Mouse (Mus musculus): Measurements from ENCODE around the gene Mrpl12. TPM values are rescaled to one million over a fixed set of nuclear protein-coding genes. Genes with fewer than 3 reads are reported as not detected.

Mrpl12 gene
- polyA plus RNA-seq, 1 experiment from 2014 or later, result 113 TPM

DNA sequence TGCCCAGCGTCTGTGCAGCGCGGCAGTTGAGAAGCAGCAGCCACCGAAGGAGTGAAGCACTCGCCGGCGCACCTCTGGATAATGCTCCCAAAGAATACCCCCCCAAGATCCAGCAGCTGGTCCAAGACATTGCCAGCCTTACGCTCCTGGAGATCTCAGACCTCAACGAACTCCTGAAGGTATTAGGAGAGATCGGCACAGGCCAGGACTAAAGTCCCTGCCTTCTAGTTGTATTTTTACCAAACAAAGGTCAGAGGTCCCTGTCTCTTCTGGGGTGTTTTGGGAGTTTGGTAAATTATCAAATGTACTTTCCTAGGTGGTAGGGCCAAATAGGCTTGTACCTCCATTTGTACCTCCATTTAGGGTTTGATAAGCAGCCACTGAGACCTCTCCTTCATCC, 838 bp downstream of the Mrpl12 start:
- peak overlapping the region; percentile 80 for H3K4me3 ChIP-seq
- peak overlapping the region; percentile 71 for H3K4me2 ChIP-seq
- no peaks in the 10 kb centered on the region for H3K27me3 ChIP-seq
- H3K36me3 ChIP-seq, result peaks cover 58% of the 10 kb centered on the region
- peaks cover 23% of the 10 kb centered on the region for H3K4me1 ChIP-seq
- peak overlapping the region; percentile 93 for H3K9ac ChIP-seq
- no peaks in the 10 kb centered on the region for H3K9me3 ChIP-seq
- H3K27ac ChIP-seq, result 0 out of 2 replicates have a peak overlapping the region, but pooled peaks have one; percentile 84
- WGBS, result 8% methylated on average over 10 of the region's 10 CpGs
- no peak for ATAC-seq (ENCODE audit: insufficient number of reproducible peaks, low FRiP score, low TSS enrichment, low read depth)

DNA sequence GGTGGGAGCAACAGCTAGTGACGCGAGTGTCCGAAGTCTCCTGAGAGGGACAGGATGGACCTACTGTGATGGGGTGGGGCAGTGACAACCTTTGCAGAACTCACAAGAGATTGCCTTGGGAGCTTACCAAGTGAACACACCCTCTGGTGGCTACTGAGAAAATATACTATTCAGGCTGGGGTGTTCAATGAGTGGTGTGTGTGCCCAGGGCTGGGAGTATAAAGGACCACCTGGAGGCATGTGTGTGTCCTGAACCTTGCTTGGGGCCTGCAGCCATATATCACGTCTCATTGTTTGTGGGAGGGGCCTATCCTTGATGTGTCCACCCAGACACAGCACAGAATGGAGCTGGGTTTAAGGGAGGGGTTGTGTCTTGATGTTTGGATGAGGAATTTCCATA, 4.1 kb downstream of the Mrpl12 start:
- no peak for ATAC-seq (ENCODE audit: insufficient number of reproducible peaks, low FRiP score, low TSS enrichment, low read depth)
- Histone ChIP-seq H3K9ac (no peak overlapping the region), H3K9me3 (no peaks in the 10 kb centered on the region), H3K36me3 (peaks cover 29% of the 10 kb centered on the region), H3K4me2 (no peak overlapping the region), H3K4me1 (peaks cover 49% of the 10 kb centered on the region), H3K4me3 (no peak overlapping the region), H3K27me3 (no peaks in the 10 kb centered on the region), H3K27ac (no peak overlapping the region)
- WGBS, result 80% methylated on average over 4 of the region's 4 CpGs

DNA sequence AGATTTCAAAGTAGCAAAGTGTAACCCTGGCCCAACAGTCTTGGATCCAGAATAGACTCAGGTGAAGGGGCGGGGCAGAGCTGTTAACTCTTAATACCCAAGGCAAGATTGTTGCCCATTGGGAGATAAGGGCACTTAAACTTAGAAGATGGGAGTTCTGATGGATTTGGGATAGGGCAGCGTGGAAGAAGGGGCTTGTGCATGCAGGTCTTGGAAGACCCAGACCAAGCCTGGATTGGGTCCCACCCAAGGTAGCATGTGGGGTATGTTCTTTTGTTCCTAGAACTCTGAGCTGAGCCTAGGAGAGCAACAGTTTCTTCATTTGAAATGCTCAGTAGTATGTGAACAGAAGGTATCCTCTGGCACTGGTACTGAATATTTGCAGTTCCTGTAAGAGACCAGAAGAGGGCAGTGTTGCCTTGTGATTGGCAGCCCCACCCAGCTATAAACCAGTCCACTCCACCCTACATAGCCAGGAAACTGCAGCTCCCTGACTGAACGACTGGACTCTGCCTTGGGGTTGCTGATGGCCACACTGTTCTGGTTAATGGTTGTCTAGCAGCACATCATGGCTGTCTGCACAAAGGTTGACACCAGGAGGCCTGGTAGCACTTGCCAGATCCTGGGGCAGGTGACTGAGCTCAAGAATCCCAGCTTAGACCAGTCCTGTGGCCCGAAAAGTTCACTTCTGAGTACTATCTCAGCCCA, 4.8 kb downstream of the Mrpl12 start:
- Histone ChIP-seq H3K27ac (no peak overlapping the region; the same call in 1 of the 2 replicates), H3K9ac (no peak overlapping the region), H3K4me1 (peaks cover 47% of the 10 kb centered on the region), H3K9me3 (no peaks in the 10 kb centered on the region), H3K36me3 (peaks cover 30% of the 10 kb centered on the region), H3K27me3 (no peaks in the 10 kb centered on the region), H3K4me3 (no peak overlapping the region), H3K4me2 (no peak overlapping the region)
- ATAC-seq (ENCODE audit: insufficient number of reproducible peaks, low FRiP score, low TSS enrichment, low read depth), result no peak
- 56% methylated on average over 4 of the region's 4 CpGs for WGBS

DNA sequence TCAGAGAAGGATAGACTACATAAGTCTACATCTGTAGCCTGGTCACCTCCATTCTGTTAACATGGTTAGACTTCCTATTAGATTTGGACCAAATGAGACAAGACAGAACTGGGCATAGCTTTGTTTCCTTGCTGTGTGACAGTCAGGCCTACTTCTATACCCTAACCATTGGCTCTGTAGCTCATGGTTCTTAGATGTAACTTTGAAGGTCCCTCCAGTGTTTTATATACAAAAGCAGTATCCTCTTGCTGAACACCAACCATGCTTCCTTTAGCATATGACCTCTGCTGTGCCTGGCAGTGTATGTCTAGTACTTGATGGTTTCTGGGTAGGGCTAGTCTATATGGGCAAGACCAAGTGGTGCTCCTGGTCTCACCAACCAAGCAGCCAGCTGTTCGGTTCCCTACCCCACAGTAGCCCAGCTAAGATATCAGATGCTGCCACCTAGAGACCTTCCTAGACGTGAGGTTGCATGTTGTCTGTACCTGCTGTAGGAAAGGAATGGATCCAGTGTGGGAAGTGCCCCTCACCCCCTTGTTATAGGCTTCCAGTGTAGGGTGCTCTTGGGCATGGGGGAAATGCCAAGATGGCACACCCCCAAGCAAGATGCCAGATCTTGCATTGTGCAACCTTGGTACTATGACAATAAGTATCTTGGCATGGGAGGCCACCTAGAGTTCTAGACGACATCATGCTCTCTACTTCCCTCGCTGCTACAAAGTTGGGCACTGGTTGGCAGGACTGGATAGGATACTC, 6.1 kb downstream of the Mrpl12 start:
- H3K36me3 ChIP-seq, result peaks cover 42% of the 10 kb centered on the region
- H3K27me3 ChIP-seq, result no peaks in the 10 kb centered on the region
- WGBS, result 35% methylated on average over 4 of the region's 4 CpGs
- H3K9ac ChIP-seq, result no peak overlapping the region
- no peak for ATAC-seq (ENCODE audit: insufficient number of reproducible peaks, low FRiP score, low TSS enrichment, low read depth)
- H3K27ac ChIP-seq, result peak overlapping the region; percentile 85
- H3K4me2 ChIP-seq, result peak overlapping the region; percentile 98; the same call in 1 of the 2 replicates
- H3K4me1 ChIP-seq, result peaks cover 43% of the 10 kb centered on the region
- H3K4me3 ChIP-seq, result no peak overlapping the region
- no peaks in the 10 kb centered on the region for H3K9me3 ChIP-seq

DNA sequence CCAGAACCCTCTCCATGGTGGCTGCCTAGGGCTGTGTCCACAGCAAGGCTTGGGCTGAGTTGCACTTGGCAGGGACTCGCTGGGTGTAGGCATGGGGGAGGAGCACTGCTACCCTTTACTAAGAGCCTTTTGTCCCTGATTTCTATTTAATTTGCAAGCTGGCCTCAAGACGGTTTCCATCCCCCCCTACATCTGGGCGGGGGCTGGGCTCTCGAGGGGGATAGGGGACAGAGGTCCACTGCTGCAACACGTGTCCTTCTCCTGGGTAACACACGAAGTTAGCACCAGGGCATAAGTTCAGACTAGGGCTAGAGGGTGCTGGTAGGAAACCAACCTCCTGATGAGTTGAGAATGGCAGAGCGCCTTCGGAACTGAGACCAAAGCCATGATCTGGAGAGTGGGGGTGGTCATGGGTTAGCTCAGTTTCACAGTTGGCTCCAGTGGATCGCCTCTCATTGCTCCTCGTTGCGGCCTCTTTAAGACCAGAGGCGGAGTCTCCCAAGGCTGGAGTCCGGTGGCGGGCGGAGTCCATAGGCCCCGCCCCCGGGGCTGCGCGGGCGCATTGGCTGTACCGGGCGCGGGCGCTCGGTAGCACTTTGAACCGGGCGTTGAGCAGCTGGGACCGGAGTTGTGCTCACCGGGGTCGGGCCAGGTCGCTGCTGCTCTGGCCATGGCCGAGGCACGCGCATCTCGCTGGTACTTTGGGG, 7.1 kb downstream of the Mrpl12 start, which contains the start of gene Slc25a10:
Gene Slc25a10 (plus strand): TSS at position 524 of the 707 bp plus-strand sequence.
- peak within 1 kb of the TSS; percentile 98 for H3K4me2 ChIP-seq
- peak within 1 kb of the TSS; percentile 85 for H3K27ac ChIP-seq
- peak within 1 kb of the TSS; percentile 79 for H3K9ac ChIP-seq
- peaks cover 37% of the 10 kb centered on the region for H3K4me1 ChIP-seq
- H3K4me3 ChIP-seq, result peak within 1 kb of the TSS; percentile 83
- H3K36me3 ChIP-seq, result peaks cover 49% of the 10 kb centered on the region
- H3K9me3 ChIP-seq, result no peaks in the 10 kb centered on the region
- ATAC-seq (ENCODE audit: insufficient number of reproducible peaks, low FRiP score, low TSS enrichment, low read depth), result peak; percentile 83
- under 1% methylated on average over 35 of the region's 35 CpGs for WGBS
- H3K27me3 ChIP-seq, result no peaks in the 10 kb centered on the region

DNA sequence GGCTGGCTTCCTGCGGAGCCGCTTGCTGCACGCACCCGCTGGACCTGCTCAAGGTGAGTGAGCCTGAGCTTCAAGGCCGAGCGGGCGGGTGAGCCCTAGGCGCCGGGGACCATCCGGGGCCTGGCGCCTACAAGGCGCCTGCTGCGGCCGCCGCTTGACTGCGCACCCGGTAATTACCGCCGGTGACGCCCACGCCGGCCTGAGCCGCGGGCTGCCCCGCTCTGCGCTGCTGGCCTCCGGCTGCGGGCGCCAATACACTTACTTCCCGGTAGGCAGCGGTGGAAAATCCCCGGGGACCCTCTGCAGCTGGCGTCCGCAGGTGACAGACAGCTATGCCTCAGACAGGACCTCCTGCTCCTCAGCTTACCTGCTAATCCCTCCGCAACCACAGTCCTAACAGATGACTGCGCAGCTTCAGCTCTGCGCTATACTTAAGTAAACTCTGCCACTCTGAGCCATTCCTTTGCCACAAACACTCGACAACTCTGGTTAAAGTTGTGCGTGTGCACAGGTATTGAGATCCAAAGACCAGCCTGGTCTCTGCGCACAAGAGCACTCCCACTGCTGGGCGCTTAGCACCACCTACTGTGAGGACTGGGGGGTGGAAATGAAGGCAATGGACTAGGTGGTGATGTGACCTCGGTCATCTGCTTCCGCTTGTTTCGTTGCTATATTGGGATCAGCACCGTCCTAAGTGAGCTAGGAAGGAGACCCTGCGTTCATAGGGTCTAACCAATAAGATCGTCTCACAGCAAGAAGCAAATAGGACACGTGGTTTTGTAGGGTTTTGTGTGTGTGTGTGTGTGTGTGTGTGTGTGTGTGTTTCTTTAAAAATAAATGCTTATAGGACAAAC, 7.8 kb downstream of the Mrpl12 start:
- no peaks in the 10 kb centered on the region for H3K9me3 ChIP-seq
- peaks cover 37% of the 10 kb centered on the region for H3K4me1 ChIP-seq
- peak overlapping the region; percentile 85 for H3K27ac ChIP-seq
- H3K36me3 ChIP-seq, result peaks cover 49% of the 10 kb centered on the region
- under 1% methylated on average over 48 of the region's 48 CpGs for WGBS
- no peaks in the 10 kb centered on the region for H3K27me3 ChIP-seq
- peak overlapping the region; percentile 98 for H3K4me2 ChIP-seq
- peak; percentile 8; the same call in 1 of the 2 replicates for ATAC-seq (ENCODE audit: insufficient number of reproducible peaks, low FRiP score, low TSS enrichment, low read depth)
- peak overlapping the region; percentile 83 for H3K4me3 ChIP-seq
- peak overlapping the region; percentile 79 for H3K9ac ChIP-seq

DNA sequence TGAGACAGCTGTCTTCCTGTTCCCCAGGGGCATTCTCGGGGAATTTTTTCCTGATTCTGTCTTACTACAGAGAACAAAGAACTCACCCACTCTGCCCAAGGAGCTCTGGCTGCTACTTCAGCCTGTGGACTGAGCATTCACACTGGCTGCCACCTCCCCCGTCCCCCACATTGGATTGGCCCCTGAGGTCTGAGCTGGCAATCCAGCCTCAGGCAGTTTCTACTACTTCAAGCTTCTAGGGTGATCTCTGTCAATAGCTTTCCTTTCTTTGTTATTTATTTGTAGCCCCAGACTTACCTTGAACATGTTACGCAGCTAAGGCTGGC, 8.4 kb downstream of the Mrpl12 start:
- Histone ChIP-seq H3K27ac (0 out of 2 replicates have a peak overlapping the region, but pooled peaks have one; percentile 85), H3K4me3 (peak overlapping the region; percentile 83), H3K36me3 (peaks cover 49% of the 10 kb centered on the region), H3K9ac (peak overlapping the region; percentile 12), H3K4me2 (peak overlapping the region; percentile 98), H3K9me3 (no peaks in the 10 kb centered on the region), H3K27me3 (no peaks in the 10 kb centered on the region), H3K4me1 (peaks cover 37% of the 10 kb centered on the region)
- no peak for ATAC-seq (ENCODE audit: insufficient number of reproducible peaks, low FRiP score, low TSS enrichment, low read depth)
- 18% methylated on average over 3 of the region's 3 CpGs for WGBS

DNA sequence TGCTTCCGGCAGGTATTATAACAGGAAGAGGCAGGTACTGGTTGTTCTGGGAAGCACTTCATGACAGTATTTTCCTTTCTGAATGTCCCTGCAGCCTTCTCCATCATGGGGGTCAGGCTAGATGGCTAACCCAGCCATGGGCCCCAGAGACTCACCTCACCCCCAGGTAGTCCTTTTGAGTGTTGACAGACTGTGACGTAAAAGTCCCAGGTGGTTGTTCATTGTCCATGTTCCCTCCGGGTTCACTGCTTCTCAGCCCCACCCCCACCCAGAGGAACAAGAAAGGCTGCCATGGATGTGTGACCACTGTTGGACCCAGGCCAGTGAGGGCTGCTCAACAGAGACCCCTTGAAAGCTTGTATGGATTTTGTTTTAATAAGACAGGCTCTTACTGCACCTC, 8.9 kb downstream of the Mrpl12 start:
- Histone ChIP-seq H3K4me1 (peaks cover 37% of the 10 kb centered on the region), H3K27ac (0 out of 2 replicates have a peak overlapping the region, but pooled peaks have one; percentile 85), H3K4me2 (peak overlapping the region; percentile 98), H3K27me3 (no peaks in the 10 kb centered on the region), H3K36me3 (peaks cover 49% of the 10 kb centered on the region), H3K9ac (no peak overlapping the region), H3K4me3 (peak overlapping the region; percentile 83), H3K9me3 (no peaks in the 10 kb centered on the region)
- 44% methylated on average over 3 of the region's 3 CpGs for WGBS
- no peak for ATAC-seq (ENCODE audit: insufficient number of reproducible peaks, low FRiP score, low TSS enrichment, low read depth)

DNA sequence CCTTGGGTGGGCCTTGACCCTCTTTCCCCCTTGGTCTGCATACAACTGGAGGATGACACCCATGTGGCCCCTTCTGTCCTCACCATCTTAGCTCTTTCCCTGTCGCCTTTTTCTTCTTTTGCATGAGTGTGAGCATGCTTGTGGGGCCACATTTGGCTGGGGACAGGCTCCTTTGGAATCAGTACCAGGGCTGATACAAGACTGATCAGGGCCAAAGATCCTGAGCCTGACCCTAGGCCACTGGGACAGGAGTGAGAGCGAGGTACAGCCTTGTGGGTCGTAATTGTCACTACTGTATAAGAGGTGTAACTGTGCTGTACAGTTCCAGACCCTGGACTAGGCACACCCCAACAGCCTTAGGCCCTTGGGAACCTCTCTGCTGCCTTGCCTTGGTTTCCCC, 9.5 kb downstream of the Mrpl12 start:
- ATAC-seq (ENCODE audit: insufficient number of reproducible peaks, low FRiP score, low TSS enrichment, low read depth), result no peak
- no peak overlapping the region for H3K4me3 ChIP-seq
- H3K4me1 ChIP-seq, result peaks cover 37% of the 10 kb centered on the region
- no peak overlapping the region for H3K9ac ChIP-seq
- no peak overlapping the region for H3K27ac ChIP-seq
- H3K27me3 ChIP-seq, result no peaks in the 10 kb centered on the region
- H3K9me3 ChIP-seq, result no peaks in the 10 kb centered on the region
- H3K4me2 ChIP-seq, result no peak overlapping the region
- WGBS, result 87% methylated on average over 3 of the region's 3 CpGs
- H3K36me3 ChIP-seq, result peaks cover 49% of the 10 kb centered on the region

DNA sequence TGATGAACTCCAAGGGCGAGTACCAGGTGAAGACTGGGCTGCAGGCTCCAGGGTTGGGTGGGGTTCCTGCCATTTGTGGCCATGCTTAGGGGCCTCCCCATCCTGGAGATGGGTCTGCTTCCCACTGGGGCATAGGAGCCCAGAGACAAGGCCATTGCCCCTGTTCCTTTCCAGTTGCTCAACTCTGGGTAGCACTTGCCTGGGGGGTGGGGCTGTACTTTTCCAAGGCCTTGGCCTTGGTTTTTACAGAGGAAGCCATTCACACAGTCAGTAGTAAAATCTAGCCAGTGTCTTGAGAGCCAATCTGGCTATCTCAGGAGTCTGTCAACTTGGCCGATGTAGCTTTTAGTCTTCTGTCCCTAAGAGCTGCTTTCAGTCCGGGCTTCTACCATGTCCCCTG, 13.0 kb downstream of the Mrpl12 start:
- ATAC-seq (ENCODE audit: insufficient number of reproducible peaks, low FRiP score, low TSS enrichment, low read depth), result no peak
- H3K9ac ChIP-seq, result no peak overlapping the region
- H3K4me1 ChIP-seq, result peaks cover 21% of the 10 kb centered on the region
- 89% methylated on average over 3 of the region's 3 CpGs for WGBS
- no peaks in the 10 kb centered on the region for H3K27me3 ChIP-seq
- H3K36me3 ChIP-seq, result peaks cover 52% of the 10 kb centered on the region
- no peak overlapping the region for H3K4me3 ChIP-seq
- H3K9me3 ChIP-seq, result no peaks in the 10 kb centered on the region
- no peak overlapping the region for H3K27ac ChIP-seq
- no peak overlapping the region for H3K4me2 ChIP-seq

DNA sequence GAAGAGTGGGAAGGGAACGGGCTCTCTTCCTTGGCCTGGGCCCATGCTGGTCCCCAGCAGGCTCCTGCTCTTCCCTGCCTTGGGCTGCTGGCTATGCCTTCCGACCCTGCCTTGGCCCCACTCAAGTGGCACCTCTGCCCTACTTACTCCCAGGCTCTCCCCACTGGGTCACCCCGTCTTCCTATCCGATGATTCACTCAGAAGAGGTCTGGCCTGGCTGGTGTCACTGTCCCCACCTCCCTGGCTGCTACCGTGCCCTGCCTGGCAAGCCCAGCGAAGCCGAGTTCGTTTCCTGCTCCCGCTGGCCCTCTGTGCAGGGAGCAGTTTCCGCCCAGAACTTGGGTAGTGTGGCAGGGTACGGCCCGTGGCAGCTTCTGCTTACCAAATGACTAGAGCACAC, 13.8 kb downstream of the Mrpl12 start:
- Histone ChIP-seq H3K9me3 (no peaks in the 10 kb centered on the region), H3K4me2 (no peak overlapping the region), H3K27me3 (no peaks in the 10 kb centered on the region), H3K4me3 (no peak overlapping the region), H3K27ac (no peak overlapping the region), H3K9ac (no peak overlapping the region), H3K4me1 (peaks cover 13% of the 10 kb centered on the region), H3K36me3 (peaks cover 52% of the 10 kb centered on the region)
- WGBS, result 92% methylated on average over 12 of the region's 12 CpGs
- no peak for ATAC-seq (ENCODE audit: insufficient number of reproducible peaks, low FRiP score, low TSS enrichment, low read depth)
